Mouse (Mus musculus): ENCODE results near the gene Lpp.

Gene Lpp

GRCm38 (mm10) chr16:24400776-24401175 lies 7.5 kb downstream of the Lpp start:
- no peak for DNase-seq

- DNase-seq, result no peak
Measured at GRCm38 (mm10) chr16:24402801-24403200, 9.5 kb downstream of the Lpp start.

GRCm38 (mm10) chr16:24403733-24404380 lies 10.6 kb downstream of the Lpp start:
- no peak for DNase-seq

DNA sequence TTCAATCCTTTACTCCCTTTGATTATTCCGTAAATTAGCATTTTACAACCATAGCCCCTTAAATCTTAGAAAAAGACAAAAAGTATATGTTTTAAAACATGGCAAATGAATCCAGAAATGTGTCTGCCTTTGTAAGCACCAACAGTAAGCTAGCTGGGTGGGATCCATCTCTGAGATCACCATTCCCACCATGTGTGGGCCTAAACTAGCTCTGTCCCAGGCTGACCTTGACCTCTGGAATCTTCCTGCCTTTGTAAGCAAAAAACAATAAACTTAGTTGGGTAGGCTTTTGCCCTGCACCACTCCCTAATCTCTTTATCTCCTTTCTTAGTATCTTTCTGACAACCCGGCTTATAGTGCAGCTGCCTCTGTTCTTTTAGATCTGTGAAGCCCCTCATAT lies 13.2 kb downstream of the Lpp start:
- no peak for DNase-seq

- no peak for DNase-seq
Measured at GRCm38 (mm10) chr16:24411281-24411680, 18.0 kb downstream of the Lpp start.

DNA sequence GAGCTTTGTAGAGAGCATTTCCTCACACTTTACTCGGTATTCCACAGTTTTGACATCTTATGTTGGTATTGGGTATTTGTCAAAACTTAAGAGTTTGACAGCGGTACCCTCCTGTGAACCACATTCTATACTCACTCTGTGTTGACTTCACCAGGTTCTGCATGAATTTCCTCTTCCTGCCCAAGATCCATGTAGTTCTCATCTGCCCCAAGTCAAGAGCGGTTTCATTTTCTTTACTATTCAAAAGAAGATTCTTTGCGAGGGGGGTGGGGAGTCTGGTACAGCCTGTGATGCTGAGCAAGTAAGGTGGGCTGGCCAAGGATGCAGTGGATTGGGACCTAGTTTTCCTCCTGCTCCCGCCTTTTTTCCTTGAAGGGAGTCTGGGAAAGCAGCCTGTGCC lies 18.9 kb downstream of the Lpp start:
- DNase-seq, result no peak

DNA sequence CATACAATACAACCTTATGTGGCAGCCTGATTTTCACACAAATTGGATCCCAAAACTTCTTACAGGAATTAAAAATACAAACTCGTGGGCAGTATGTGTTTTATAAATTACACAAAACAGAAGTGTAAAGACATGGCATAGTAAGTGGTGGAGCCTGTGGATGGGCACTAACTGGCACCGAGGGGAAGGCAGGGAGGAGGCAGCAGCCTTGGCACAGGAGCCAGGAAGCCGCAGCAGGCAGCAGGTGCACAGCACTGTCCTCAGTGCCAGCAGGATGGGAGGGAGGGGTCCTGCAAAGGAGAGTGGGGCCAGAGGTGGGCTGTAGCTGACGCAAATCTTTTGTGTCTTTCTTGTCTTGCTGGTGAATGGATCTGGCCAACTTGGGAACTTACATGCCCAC lies 19.8 kb downstream of the Lpp start:
- DNase-seq, result no peak

GRCm38 (mm10) chr16:24418022-24418421 lies 24.7 kb downstream of the Lpp start:
- DNase-seq, result no peak

DNA sequence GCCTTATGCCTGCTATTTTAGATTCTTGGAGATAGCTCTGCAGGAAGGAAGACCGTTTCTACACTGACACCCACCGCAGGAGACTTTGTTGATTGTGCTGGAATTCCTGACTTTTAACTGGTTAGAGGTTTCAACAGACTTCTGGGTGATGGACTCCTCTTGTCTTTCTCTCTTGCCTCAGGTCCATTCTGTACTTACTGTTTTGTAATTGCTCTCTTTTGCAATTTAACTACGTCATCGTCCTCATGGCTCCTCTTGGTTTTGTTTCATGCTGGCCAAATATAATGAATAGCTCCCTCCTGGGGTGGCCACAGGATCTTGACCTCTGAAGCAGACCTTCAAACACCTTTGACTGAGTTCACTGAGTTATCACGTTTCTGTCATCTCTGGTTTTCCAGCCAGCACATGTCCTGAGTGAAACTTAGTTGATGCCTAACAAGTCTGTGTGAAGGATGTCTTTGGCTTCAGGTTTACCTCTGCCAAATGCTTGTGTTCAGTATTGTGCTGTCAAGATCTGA lies 27.4 kb downstream of the Lpp start:
- DNase-seq, result no peak

GRCm38 (mm10) chr16:24421687-24422418 lies 28.5 kb downstream of the Lpp start:
- DNase-seq, result no peak

GRCm38 (mm10) chr16:24423196-24423595 lies 29.9 kb downstream of the Lpp start:
- no peak for DNase-seq

GRCm38 (mm10) chr16:24423751-24424150 lies 30.4 kb downstream of the Lpp start:
- no peak for DNase-seq

GRCm38 (mm10) chr16:24424356-24424977 lies 31.2 kb downstream of the Lpp start:
- no peak for DNase-seq

GRCm38 (mm10) chr16:24425816-24426215 lies 32.5 kb downstream of the Lpp start:
- no peak for DNase-seq

DNA sequence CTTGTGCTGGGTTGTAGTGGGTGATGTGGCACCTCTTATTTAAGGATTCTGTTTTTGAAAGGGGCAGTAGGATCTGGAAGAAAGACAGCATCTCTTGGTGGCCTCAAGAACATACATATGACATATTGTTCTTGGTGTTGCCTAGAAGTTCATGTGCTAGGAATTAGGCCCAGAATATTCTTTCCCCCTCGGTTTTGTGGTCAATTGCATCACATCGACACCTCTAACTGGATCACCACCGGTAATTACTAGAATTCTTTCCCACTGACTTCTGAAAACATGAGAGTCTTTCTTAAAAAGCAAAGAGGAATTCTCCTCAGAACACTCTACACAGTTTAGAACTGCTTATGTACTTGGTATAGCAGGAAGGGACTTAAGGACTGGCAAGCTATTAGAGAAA lies 34.3 kb downstream of the Lpp start:
- DNase-seq, result no peak

- DNase-seq, result no peak
Measured at GRCm38 (mm10) chr16:24428055-24428454, 34.7 kb downstream of the Lpp start.

- DNase-seq, result no peak
Measured at GRCm38 (mm10) chr16:24428742-24429141, 35.4 kb downstream of the Lpp start.

GRCm38 (mm10) chr16:24429691-24430090 lies 36.4 kb downstream of the Lpp start:
- DNase-seq, result no peak

- DNase-seq, result no peak
Measured at GRCm38 (mm10) chr16:24431808-24432207, 38.5 kb downstream of the Lpp start.

- no peak for DNase-seq
Measured at GRCm38 (mm10) chr16:24433563-24433962, 40.3 kb downstream of the Lpp start.

GRCm38 (mm10) chr16:24434026-24434425 lies 40.7 kb downstream of the Lpp start:
- DNase-seq, result no peak

- no peak for DNase-seq
Measured at GRCm38 (mm10) chr16:24434531-24435114, 41.3 kb downstream of the Lpp start.

DNA sequence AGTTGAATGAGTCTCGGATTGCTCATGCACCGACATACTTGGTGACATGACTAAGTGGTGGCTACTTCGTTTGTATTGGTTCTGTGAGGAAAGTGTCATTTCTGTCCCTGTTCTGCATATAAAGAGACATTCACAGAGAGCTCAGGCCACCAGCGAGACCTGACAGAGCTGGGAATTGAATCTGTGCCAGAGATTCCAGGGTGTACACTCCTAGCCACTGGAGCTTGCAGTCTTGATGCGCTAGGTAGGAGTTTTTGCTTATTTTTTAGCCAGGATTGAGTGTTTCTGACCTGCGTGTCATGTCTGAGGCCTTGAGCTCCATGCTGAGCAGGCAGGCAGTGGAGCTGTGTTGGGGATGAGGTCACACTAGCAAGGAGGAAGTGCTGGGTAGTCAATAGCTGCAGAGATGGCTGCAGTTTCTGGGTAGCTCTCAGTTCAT lies 41.8 kb downstream of the Lpp start:
- DNase-seq, result no peak

DNA sequence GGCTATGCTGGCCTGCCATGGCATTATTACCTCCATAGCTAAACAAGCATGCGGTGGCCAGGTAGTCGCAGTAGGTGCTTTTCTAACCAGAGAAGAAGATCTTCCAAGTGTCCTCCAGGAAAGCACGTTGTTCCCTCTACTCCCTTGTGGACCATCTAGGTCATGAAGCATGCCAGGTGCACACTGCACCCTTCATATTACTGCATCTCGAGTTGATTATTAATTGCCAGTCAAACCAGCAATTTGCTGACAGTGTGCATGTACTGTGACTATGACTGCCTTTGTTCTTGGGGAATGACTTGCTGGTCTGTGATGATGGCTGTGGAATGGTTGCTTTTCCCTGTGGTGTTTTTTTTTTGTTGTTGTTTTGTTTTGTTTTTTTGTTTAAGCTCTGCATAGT lies 45.1 kb downstream of the Lpp start:
- no peak for DNase-seq

Data from layer of hippocampus, adult 9-11 months (tissue).